Mouse (Mus musculus): ENCODE measurements at regions not wholly inside any gene's neighbourhood (a gene's known extent, or its start where the extent isn't known, plus 50 kb on each side); places are given as distances from the start of the nearest gene placed in this dataset.

DNA sequence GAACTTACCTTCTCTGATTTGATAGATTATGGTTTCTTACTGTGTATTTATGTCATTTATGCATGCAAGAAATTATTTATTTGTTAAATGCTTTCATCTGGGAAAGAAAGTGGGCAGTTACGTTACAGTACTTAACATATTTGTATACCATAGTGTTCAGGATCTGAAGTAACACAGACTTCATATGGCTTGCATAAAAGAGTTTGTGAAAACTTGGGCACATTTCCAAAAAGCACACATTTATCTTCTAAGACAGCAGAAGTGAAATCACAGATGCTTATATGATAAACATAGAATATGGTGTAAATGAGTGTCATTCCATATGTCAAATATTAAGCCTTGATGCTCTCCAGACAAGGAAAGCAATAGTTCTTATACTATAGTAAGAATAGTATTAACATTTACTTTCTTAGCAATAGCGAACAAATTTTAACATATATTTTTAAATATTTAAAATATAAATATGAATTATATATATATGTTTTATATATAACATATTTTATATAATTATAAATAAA lies 4549.1 kb upstream of the Gm7489 start:
- TF ChIP-seq CTCF (IDR thresholded peaks at IDR 0.05; ENCODE audit: low read depth) (no peak), EP300 (optimal IDR thresholded peaks at IDR 0.05) (no peak)

Measured in stomach, postnatal 0 days (tissue).